Mouse (Mus musculus): ENCODE results near the gene Gadd45gip1.
"Not testable (repeated sequence)": the region's sequence is repeated elsewhere in the genome, so short reads cannot be mapped to it uniquely, and the experiment has no call there.

The Gadd45gip1 gene

GRCm38 (mm10) chr8:84797256-84797797, 34.0 kb upstream of the Gadd45gip1 start:
- no peak for DNase-seq (ENCODE audit: low spot score in 2 of 2)

DNA sequence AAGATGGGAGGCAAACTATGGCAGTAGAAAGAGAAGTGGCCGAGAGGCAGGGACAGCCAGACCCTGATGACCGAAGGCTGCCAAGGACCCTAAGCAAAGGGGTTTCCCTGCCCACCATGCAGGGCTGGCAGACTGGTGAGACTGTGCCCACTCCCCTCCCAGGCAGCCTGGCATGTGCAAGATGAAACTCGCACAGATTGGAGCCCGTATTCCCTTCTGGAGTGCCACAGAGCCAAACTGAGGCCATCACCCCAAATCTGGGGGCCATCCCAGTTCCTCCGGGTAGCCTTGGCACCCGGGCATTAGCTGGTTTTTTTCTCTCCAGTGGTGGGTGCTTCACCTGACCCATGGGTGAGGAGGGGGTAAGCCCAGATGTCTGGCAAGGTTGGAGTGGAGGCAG, 33.4 kb upstream of the Gadd45gip1 start:
- DNase-seq (ENCODE audit: low spot score in 2 of 2), result peak in 1 of 2 experiments; percentile 65

DNA sequence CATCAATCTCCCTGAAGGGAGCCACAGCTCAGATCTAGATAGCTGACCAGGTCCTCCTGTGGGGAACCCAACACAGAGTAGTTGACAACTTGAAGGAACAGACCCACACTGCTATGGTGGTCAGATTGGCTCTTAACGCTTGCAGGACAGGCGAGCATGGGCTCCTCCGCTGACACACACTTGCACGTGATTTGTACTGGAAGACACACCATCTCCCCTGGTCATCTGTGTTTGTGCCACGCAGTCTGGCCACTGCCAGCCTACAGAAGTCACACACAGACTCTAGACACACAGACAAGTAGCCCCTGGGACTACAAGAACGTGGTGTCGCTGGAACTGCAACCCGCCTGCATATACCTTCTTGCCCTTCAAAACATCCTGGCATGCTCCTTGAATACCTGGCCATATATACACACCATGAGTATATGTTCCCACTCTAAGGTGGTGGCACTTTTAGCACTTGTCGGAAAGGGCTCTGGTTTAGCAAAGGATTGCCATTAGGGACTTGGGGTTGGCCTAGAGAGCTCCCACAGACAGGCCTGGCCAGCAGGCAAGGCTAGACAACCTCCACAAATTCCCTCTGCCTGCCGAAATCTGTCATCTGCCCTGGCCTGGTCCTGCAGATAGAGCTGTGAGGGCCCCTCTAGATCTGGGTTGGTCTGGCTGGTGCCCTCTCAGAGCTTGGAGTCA, 32.7 kb upstream of the Gadd45gip1 start:
- no peak for DNase-seq (ENCODE audit: low spot score in 2 of 2)

- peak in 1 of 2 experiments; percentile 74 for DNase-seq (ENCODE audit: low spot score in 2 of 2)
These were observed 32.0 kb upstream of the Gadd45gip1 start for GRCm38 (mm10) chr8:84799136-84799931.

DNA sequence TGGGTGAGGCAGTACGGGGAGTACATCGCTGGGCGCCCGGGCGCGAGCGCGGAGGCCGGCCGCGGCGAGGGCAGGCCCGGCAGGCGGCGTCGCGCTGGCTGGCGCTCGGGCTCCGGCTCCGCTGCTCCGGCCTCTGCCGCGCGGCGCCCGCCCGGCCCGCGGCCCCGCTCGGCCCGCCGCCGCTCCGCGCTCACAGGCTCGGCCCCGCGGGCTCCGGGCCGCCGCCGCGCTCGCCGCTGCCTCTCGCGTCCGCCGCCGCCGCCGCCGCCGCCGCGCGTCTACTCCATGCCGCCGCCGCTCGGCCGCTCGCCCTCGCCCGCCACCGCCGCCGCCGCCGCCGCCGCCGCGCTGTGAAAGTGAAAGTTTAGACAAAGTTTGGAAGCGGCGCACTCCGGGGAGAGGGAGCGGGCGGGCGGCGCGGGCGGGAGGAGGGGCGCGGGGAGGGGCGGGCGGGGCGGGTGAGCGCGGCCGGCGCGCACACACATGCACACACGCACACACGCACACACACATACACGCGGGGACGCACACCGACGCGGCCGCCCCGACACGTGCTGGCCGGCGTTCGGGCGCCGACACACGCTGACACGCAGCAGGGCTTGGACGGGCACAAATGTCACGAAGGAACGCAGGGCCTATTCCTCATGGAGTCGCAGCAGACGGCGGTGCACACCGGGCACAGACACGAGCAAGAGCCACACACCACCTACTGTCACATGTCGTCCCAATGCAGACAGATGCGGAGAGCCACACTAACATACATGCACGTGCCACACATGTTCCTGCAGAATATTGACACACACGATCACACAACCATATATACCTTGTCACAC, 31.1 kb upstream of the Gadd45gip1 start, which contains the start of gene Nfix:
Gene Nfix (minus strand): TSS at position 346 of the 833 bp plus-strand sequence.
- peak in 1 of 2 experiments; percentile 65 for DNase-seq (ENCODE audit: low spot score in 2 of 2)

DNA sequence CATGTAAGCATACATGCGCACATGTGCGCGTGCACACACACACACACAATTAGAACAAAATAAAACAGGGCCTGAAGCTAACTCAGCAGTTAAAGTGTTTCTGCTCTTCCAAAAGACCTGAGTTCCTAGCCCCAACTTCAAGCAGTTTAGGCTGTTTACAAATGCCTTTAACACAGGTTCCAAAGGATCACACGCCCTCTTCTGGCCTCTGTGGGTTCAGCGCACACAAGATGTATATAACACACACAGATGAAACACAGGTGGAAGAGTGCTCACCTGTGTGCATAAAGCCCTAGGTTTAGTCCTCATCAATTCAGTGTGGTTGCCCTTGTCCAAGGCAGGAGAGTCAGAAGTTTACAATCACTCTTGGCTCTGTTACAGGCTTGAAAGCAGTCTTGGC, 25.3 kb upstream of the Gadd45gip1 start:
- DNase-seq (ENCODE audit: low spot score in 2 of 2), result no peak

- no peak for DNase-seq (ENCODE audit: low spot score in 2 of 2)
These were observed 22.0 kb upstream of the Gadd45gip1 start for GRCm38 (mm10) chr8:84809109-84809940.

GRCm38 (mm10) chr8:84809941-84810280, 21.4 kb upstream of the Gadd45gip1 start:
- DNase-seq (ENCODE audit: low spot score in 2 of 2), result no peak

DNA sequence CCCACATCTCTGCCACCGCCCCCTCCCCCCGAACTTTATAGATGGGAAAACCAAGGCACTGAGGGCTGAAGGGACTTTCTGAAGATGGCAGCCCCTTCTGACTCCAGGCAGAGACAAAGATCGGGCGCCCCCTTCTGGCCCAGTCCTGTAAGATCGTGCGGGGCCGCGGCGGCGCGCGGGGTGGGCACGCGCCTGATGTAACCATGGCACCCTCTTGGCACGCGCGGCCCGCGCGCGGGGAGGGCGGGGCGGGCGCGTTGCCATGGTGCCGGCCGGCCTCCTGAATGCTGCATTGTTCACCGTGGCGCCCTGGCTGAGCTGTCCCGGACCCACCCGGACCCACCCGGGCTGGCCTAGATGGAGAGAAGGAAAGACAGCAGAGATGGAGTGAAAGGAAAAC, 20.4 kb upstream of the Gadd45gip1 start:
- peak; percentile 99 to 100 for DNase-seq (ENCODE audit: low spot score in 2 of 2)

DNA sequence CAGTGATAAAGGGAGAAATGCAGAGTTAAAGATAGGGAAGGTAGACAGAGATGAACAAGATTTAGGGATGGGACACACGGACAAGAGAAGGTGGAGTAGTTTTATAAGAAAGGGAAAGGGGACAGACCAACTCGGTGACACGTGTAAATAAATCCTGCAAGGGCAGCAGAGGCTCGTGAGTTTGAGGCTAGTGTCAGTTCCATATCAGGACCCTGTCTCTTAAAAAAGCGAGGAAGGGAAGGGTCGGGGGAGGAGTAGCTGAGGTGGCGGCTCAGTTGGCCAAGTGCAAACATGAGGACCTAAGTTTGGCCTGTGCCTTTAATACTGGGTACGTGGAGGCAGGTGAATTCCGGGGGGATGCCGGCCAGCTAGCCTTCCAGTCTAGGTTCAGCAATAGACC, 20.0 kb upstream of the Gadd45gip1 start:
- DNase-seq (ENCODE audit: low spot score in 2 of 2), result no peak

DNA sequence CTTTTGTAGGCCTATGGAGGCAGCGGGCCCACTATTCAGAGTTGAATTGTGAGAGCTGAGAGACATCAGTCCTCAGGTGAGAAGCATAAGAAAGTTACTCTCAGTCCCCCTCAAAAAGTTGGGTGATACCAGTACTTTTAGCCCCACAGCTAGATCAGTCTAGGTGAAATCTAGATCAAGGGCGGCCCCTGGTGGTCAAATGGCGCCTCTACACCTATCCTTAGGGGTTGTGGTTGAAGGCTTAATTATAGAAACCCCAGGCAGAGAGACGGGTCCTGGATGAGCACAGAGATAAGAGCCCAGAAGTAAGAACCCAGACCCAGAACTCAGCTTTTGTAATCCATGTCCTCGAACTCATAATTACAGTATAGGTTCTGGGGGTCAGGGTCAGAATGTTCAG, 18.3 kb upstream of the Gadd45gip1 start:
- peak; percentile 81 to 89 for DNase-seq (ENCODE audit: low spot score in 2 of 2)

GRCm38 (mm10) chr8:84813830-84814229, 17.5 kb upstream of the Gadd45gip1 start:
- DNase-seq (ENCODE audit: low spot score in 2 of 2), result no peak

GRCm38 (mm10) chr8:84814240-84814554, 17.1 kb upstream of the Gadd45gip1 start:
- DNase-seq (ENCODE audit: low spot score in 2 of 2), result no peak

- DNase-seq (ENCODE audit: low spot score in 2 of 2), result peak; percentile 41 to 76
These were observed 16.5 kb upstream of the Gadd45gip1 start for GRCm38 (mm10) chr8:84814555-84815441.

GRCm38 (mm10) chr8:84815547-84815946, 15.8 kb upstream of the Gadd45gip1 start:
- peak; percentile 98 to 99 for DNase-seq (ENCODE audit: low spot score in 2 of 2)

GRCm38 (mm10) chr8:84816117-84816516, 15.2 kb upstream of the Gadd45gip1 start:
- no peak for DNase-seq (ENCODE audit: low spot score in 2 of 2)

DNA sequence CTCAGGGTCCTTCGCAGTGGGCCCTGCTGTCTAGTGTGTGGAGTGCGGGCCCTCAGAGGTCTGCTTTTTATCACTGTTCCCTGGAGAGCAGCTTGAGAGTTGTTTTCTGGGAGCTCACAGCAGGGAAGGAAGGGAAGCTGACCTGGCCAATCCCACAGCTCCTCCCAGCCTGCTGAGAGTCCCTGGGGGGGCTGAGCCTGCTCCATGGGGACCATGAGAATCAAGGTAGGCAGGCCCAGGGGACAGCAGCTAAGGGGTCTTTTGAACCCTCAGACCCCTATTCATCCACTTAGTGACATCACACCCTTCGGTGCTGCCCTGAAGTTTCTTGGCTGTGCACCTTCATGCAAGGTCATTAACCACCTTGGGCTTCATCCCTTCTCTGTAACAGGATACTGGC, 8.6 kb upstream of the Gadd45gip1 start, which contains the start of gene Dand5:
Gene Dand5 (minus strand): TSS at position 101 of the 400 bp plus-strand sequence.
- no peak for DNase-seq (ENCODE audit: low spot score in 2 of 2)

DNA sequence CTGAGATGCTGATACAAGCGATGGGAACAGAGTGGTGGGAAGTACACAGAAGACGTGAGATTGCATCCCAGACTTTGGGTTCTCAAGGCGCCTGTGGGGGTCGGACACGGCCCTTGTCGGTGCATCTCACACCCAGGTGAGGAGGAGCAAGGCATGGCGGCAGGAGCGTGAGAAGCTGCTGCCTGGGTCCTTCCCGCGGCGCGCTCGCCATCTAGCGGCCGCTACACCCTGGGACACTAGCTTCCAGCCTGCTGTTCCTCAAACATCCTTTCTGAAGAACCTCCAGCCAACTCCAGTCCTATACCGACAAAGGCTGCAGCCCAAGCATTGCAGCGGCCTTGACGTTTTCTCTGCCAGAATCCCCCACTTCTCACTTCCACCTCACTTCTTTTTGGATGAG, 7.7 kb upstream of the Gadd45gip1 start:
- peak; percentile 49 to 70 for DNase-seq (ENCODE audit: low spot score in 2 of 2)

- DNase-seq (ENCODE audit: low spot score in 2 of 2), result no peak
These were observed 5.7 kb upstream of the Gadd45gip1 start for GRCm38 (mm10) chr8:84825636-84826035.

GRCm38 (mm10) chr8:84826518-84826917, 4.8 kb upstream of the Gadd45gip1 start:
- DNase-seq (ENCODE audit: low spot score in 2 of 2), result not testable (repeated sequence)

Measured in cerebellum, postnatal 4 days (tissue).